Mouse (Mus musculus) heart, postnatal 0 days (tissue): Measurements from ENCODE around the gene Hist1h1c.

Experiments used
- CTCF ChIP-seq: IDR thresholded peaks from 2 replicates; pipeline ENCODE4 v1.5.1; 2016; ENCODE audit warnings: antibody characterized with exemption, control low read depth, low read depth
- EP300 ChIP-seq: IDR thresholded peaks from 2 replicates; pipeline ENCODE4 v1.6.1; 2016; ENCODE audit warnings: antibody characterized with exemption, low read depth

GRCm38 (mm10) chr13:23728472-23729191 lies 10.0 kb upstream of the Hist1h1c start:
- no peak for TF ChIP-seq CTCF
- TF ChIP-seq EP300 = no peak
